Mouse (Mus musculus) midbrain, postnatal 0 days (tissue): ENCODE results near the gene Mfsd6l. TPM values are rescaled to one million over a fixed set of nuclear protein-coding genes. Genes with fewer than 3 reads are reported as not detected.

Source experiments
- ATAC-seq: fragments of 200-750 bp; cut with Nextera tagmentation; 2 replicates; pipeline ENCODE4 v1.8.0; 2017; ENCODE audit warnings: moderate number of reproducible peaks, mild to moderate bottlenecking, moderate TSS enrichment, moderate library complexity; ENCODE audit not compliant: low FRiP score
- DNase-seq: peaks from one replicate; pipeline ENCODE4 v3.0.0-alpha.2; 2015; ENCODE audit warnings: low spot score
- H3K27ac ChIP-seq: fragments of 300-500 bp; sonication (generic); 2 replicates; pipeline ENCODE4 v1.5.1; 2014; ENCODE audit warnings: low read depth, mild to moderate bottlenecking, low read length, mixed read lengths
- H3K27me3 ChIP-seq: fragments of 300-500 bp; sonication (generic); 2 replicates; pipeline ENCODE4 v1.6.1; 2014; ENCODE audit warnings: low read length, control low read depth, mixed read lengths; ENCODE audit not compliant: insufficient read depth
- H3K36me3 ChIP-seq: fragments of 300-500 bp; sonication (generic); 2 replicates; pipeline ENCODE4 v1.6.1; 2014; ENCODE audit warnings: low read length, control low read depth, mixed read lengths; ENCODE audit not compliant: insufficient read depth
- H3K4me1 ChIP-seq: fragments of 300-500 bp; sonication (generic); 2 replicates; pipeline ENCODE4 v1.6.1; 2014; ENCODE audit warnings: mild to moderate bottlenecking, control low read depth, antibody characterized with exemption, low read length, mixed read lengths; ENCODE audit not compliant: insufficient read depth
- H3K4me2 ChIP-seq: fragments of 300-500 bp; sonication (generic); 2 replicates; pipeline ENCODE4 v1.6.1; 2014; ENCODE audit warnings: low read depth, mild to moderate bottlenecking, low read length, mixed read lengths; ENCODE audit not compliant: poor library complexity, severe bottlenecking
- H3K4me3 ChIP-seq: fragments of 300-500 bp; sonication (generic); 2 replicates; pipeline ENCODE4 v1.5.1; 2014; ENCODE audit warnings: low read depth, mild to moderate bottlenecking, low read length, moderate library complexity
- H3K9ac ChIP-seq: fragments of 300-500 bp; sonication (generic); replicated peaks from 2 replicates; pipeline ENCODE4 v1.6.1; 2014; ENCODE audit warnings: mild to moderate bottlenecking, low read length, moderate library complexity, mixed read lengths; ENCODE audit not compliant: poor library complexity, severe bottlenecking
- H3K9me3 ChIP-seq: fragments of 300-500 bp; sonication (generic); 2 replicates; pipeline ENCODE4 v1.6.1; 2016; ENCODE audit warnings: low read length, control low read depth
- CTCF ChIP-seq: IDR thresholded peaks from 2 replicates; pipeline ENCODE4 v1.5.1; 2016; ENCODE audit warnings: antibody characterized with exemption, mild to moderate bottlenecking
- WGBS: fragments of 180-500 bp; shearing (Covaris S2); extraction: QIAGEN DNeasy Blood & Tissue Kit; methylation state at CpG from one replicate; pipeline ENCODE4 v1.1.7; 2014; 5-methylcytosine and 5-hydroxymethylcytosine counted together
- polyA plus RNA-seq: library from polyadenylated mRNA; unstranded; fragments of >200 nt; fragmentation: Nextera tagmentation; extraction: Ambion mirVana; gene quantifications from 2 replicates; pipeline ENCODE4 v1.2.1, GENCODE M21; 2015
- total RNA-seq: library from RNA; depleted of rRNA; stranded (reverse); fragments of >200 nt; gene quantifications from 2 replicates; pipeline ENCODE4 v1.2.3, GENCODE M21; 2014

Gene Mfsd6l
- total and polyA plus RNA-seq, 2 experiments from 2014 or later: 0.11 to 0.19 TPM

GRCm38 (mm10) chr11:68519815-68520214 lies 36.2 kb upstream of the Mfsd6l start:
- 97% methylated on average over 5 of the region's 5 CpGs for WGBS
- ATAC-seq: no peak
- no peaks in the 10 kb centered on the region for H3K36me3 ChIP-seq
- no peak overlapping the region for H3K4me2 ChIP-seq
- no peaks in the 10 kb centered on the region for H3K4me1 ChIP-seq
- no peak overlapping the region for H3K27ac ChIP-seq
- H3K27me3 ChIP-seq: no peaks in the 10 kb centered on the region
- H3K9me3 ChIP-seq: no peaks in the 10 kb centered on the region
- no peak overlapping the region for H3K9ac ChIP-seq
- no peak for TF ChIP-seq CTCF
- DNase-seq: no peak
- no peak overlapping the region for H3K4me3 ChIP-seq

- no peak for ATAC-seq
- 87% methylated on average over 2 of the region's 2 CpGs for WGBS
Measured at GRCm38 (mm10) chr11:68520439-68520838, 35.5 kb upstream of the Mfsd6l start.

GRCm38 (mm10) chr11:68521352-68521751 lies 34.6 kb upstream of the Mfsd6l start:
- Histone ChIP-seq H3K4me2 (no peak overlapping the region), H3K27me3 (no peaks in the 10 kb centered on the region), H3K9ac (no peak overlapping the region), H3K9me3 (no peaks in the 10 kb centered on the region), H3K4me3 (no peak overlapping the region), H3K27ac (no peak overlapping the region), H3K36me3 (no peaks in the 10 kb centered on the region), H3K4me1 (no peaks in the 10 kb centered on the region)
- 83% methylated on average over 5 of the region's 5 CpGs for WGBS
- TF ChIP-seq CTCF: no peak
- ATAC-seq (no peak), DNase-seq (no peak)

More at GRCm38 (mm10) chr11:68520439-68520838, 35.5 kb upstream of the Mfsd6l start:
- Histone ChIP-seq H3K9ac (no peak overlapping the region), H3K4me3 (no peak overlapping the region), H3K9me3 (no peaks in the 10 kb centered on the region), H3K4me2 (no peak overlapping the region), H3K4me1 (no peaks in the 10 kb centered on the region), H3K27me3 (no peaks in the 10 kb centered on the region), H3K36me3 (no peaks in the 10 kb centered on the region), H3K27ac (no peak overlapping the region)
- TF ChIP-seq CTCF: no peak
- no peak for DNase-seq

- TF ChIP-seq CTCF: no peak
- 77% methylated on average over 4 of the region's 4 CpGs for WGBS
- no peak overlapping the region for H3K27ac ChIP-seq
Measured at GRCm38 (mm10) chr11:68526441-68526840, 29.5 kb upstream of the Mfsd6l start.

GRCm38 (mm10) chr11:68531066-68531806 lies 24.8 kb upstream of the Mfsd6l start:
- 0 out of 2 replicates have a peak, but pooled peaks have one; percentile 16 for ATAC-seq
- H3K9ac ChIP-seq: no peak overlapping the region
- H3K27me3 ChIP-seq: no peaks in the 10 kb centered on the region
- H3K4me2 ChIP-seq: no peak overlapping the region
- H3K36me3 ChIP-seq: no peaks in the 10 kb centered on the region
- no peaks in the 10 kb centered on the region for H3K9me3 ChIP-seq
- peak; percentile 33 for DNase-seq
- no peak overlapping the region for H3K4me3 ChIP-seq
- TF ChIP-seq CTCF: peak; percentile 67
- no peak overlapping the region for H3K27ac ChIP-seq
- no peaks in the 10 kb centered on the region for H3K4me1 ChIP-seq
- 26% methylated on average over 16 of the region's 16 CpGs for WGBS

More at GRCm38 (mm10) chr11:68526441-68526840, 29.5 kb upstream of the Mfsd6l start:
- H3K4me1 ChIP-seq: no peaks in the 10 kb centered on the region
- no peak overlapping the region for H3K9ac ChIP-seq
- H3K4me2 ChIP-seq: no peak overlapping the region
- no peak for DNase-seq
- no peaks in the 10 kb centered on the region for H3K9me3 ChIP-seq
- H3K36me3 ChIP-seq: no peaks in the 10 kb centered on the region
- H3K27me3 ChIP-seq: no peaks in the 10 kb centered on the region
- no peak for ATAC-seq
- no peak overlapping the region for H3K4me3 ChIP-seq

- no peak overlapping the region for H3K27ac ChIP-seq
- 75% methylated on average over 11 of the region's 11 CpGs for WGBS
- TF ChIP-seq CTCF: no peak
- no peaks in the 10 kb centered on the region for H3K36me3 ChIP-seq
- H3K4me2 ChIP-seq: no peak overlapping the region
- H3K9me3 ChIP-seq: no peaks in the 10 kb centered on the region
- no peaks in the 10 kb centered on the region for H3K4me1 ChIP-seq
- DNase-seq (no peak), ATAC-seq (no peak)
- no peaks in the 10 kb centered on the region for H3K27me3 ChIP-seq
- H3K4me3 ChIP-seq: no peak overlapping the region
- no peak overlapping the region for H3K9ac ChIP-seq
Measured at GRCm38 (mm10) chr11:68531941-68532535, 23.9 kb upstream of the Mfsd6l start.
